Mouse (Mus musculus) E14TG2a.4 (cell line): Measurements from ENCODE around the gene Pawr.

Experiments used
- CTCF ChIP-seq: conservative IDR thresholded peaks from 2 replicates; pipeline ENCODE4 v1.5.1; 2014; ENCODE audit warnings: low read length
- POU5F1 ChIP-seq: IDR thresholded peaks from 2 replicates; pipeline ENCODE4 v1.6.1; 2014; ENCODE audit warnings: low read length, borderline replicate concordance

GRCm38 (mm10) chr10:108436365-108436764 is 104.4 kb downstream of the Pawr start:
- TF ChIP-seq CTCF (no peak), POU5F1 (no peak)
